Mouse (Mus musculus) midbrain, embryonic 14.5 days (tissue): ENCODE measurements around the gene Xaf1. TPM values are rescaled to one million over a fixed set of nuclear protein-coding genes. Genes with fewer than 3 reads are reported as not detected.

Source experiments
- ATAC-seq: fragments of 200-750 bp; cut with Nextera tagmentation; 2 replicates; pipeline ENCODE4 v1.8.0; 2017; ENCODE audit warnings: moderate number of reproducible peaks, moderate library complexity; ENCODE audit not compliant: low FRiP score, low TSS enrichment
- DNase-seq: peaks from one replicate; pipeline ENCODE4 v3.0.0-alpha.2; 2015
- H3K27ac ChIP-seq: fragments of 300-500 bp; sonication (generic); replicated peaks from 2 replicates; pipeline ENCODE4 v1.5.1; 2014; ENCODE audit warnings: mild to moderate bottlenecking, low read depth, low read length, moderate library complexity
- H3K27me3 ChIP-seq: fragments of 300-500 bp; sonication (generic); 2 replicates; pipeline ENCODE4 v1.6.1; 2014; ENCODE audit warnings: low read length, control low read depth, mixed read lengths; ENCODE audit not compliant: control insufficient read depth, insufficient read depth
- H3K36me3 ChIP-seq: fragments of 300-500 bp; sonication (generic); 2 replicates; pipeline ENCODE4 v1.6.1; 2014; ENCODE audit warnings: low read length, control low read depth; ENCODE audit not compliant: control insufficient read depth, insufficient read depth
- H3K4me1 ChIP-seq: fragments of 300-500 bp; sonication (generic); 2 replicates; pipeline ENCODE4 v1.6.1; 2014; ENCODE audit warnings: mild to moderate bottlenecking, antibody characterized with exemption, low read length, control low read depth; ENCODE audit not compliant: control insufficient read depth, insufficient read depth
- H3K4me2 ChIP-seq: fragments of 300-500 bp; sonication (generic); 2 replicates; pipeline ENCODE4 v1.6.1; 2014; ENCODE audit warnings: mild to moderate bottlenecking, low read length, moderate library complexity
- H3K4me3 ChIP-seq: fragments of 300-500 bp; sonication (generic); replicated peaks from 2 replicates; pipeline ENCODE4 v1.5.1; 2014; ENCODE audit warnings: low read depth, low read length
- H3K9ac ChIP-seq: fragments of 300-500 bp; sonication (generic); replicated peaks from 2 replicates; pipeline ENCODE4 v1.6.1; 2014; ENCODE audit warnings: mild to moderate bottlenecking, low read length, moderate library complexity
- H3K9me3 ChIP-seq: fragments of 300-500 bp; sonication (generic); 2 replicates; pipeline ENCODE4 v1.6.1; 2016; ENCODE audit warnings: low read length, control low read depth, mixed read lengths; ENCODE audit not compliant: control insufficient read depth
- WGBS: fragments of 180-500 bp; shearing (Covaris S2); extraction: QIAGEN DNeasy Blood & Tissue Kit; methylation state at CpG from one replicate; pipeline ENCODE4 v1.1.7; 2014; 5-methylcytosine and 5-hydroxymethylcytosine counted together
- polyA plus RNA-seq: library from polyadenylated mRNA; unstranded; fragments of >200 nt; fragmentation: Nextera tagmentation; extraction: Ambion mirVana; gene quantifications from 2 replicates; pipeline ENCODE4 v1.2.1, GENCODE M21; 2014

Gene Xaf1
- polyA plus RNA-seq, 1 experiment from 2014 or later: 3.3 TPM

DNA sequence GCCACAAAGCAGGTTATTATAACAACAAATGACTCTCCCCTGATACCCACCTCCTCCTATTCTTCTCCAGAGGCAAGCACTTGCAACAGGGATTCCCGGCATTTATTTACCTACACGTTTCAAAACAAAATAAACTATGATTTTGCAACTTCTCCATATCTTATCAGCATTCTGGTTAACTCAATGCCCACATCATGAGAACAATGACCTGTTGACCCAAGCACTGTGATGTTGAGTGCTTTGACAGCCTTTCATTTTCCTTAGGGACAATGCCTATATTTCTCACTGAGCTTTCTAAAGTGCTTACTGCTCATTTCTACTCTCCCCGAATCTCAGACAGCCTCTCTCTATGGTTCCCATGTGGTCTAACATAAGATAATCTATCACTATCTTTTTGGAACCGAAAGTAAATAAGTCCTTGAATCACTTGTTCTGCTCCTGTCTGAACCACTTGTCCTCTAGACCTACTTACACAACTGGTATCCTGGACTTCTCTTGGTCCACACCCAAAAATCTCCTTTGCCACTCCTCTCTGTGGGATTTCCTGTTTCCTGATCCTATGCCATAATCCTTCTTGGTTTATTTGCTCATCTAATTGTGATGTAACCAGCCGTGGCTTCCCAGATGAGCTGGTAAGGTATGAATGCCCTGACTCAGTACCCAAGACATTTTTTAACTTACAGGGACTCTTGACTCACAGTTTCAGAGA lies 20.1 kb upstream of the Xaf1 start:
- ATAC-seq (no peak), DNase-seq (no peak)
- Histone ChIP-seq H3K4me1 (no peaks in the 10 kb centered on the region), H3K27me3 (no peaks in the 10 kb centered on the region), H3K36me3 (no peaks in the 10 kb centered on the region), H3K9me3 (no peaks in the 10 kb centered on the region), H3K9ac (no peak overlapping the region), H3K4me2 (no peak overlapping the region), H3K4me3 (no peak overlapping the region), H3K27ac (no peak overlapping the region)
- WGBS: 89% methylated on average over 5 of the region's 5 CpGs

DNA sequence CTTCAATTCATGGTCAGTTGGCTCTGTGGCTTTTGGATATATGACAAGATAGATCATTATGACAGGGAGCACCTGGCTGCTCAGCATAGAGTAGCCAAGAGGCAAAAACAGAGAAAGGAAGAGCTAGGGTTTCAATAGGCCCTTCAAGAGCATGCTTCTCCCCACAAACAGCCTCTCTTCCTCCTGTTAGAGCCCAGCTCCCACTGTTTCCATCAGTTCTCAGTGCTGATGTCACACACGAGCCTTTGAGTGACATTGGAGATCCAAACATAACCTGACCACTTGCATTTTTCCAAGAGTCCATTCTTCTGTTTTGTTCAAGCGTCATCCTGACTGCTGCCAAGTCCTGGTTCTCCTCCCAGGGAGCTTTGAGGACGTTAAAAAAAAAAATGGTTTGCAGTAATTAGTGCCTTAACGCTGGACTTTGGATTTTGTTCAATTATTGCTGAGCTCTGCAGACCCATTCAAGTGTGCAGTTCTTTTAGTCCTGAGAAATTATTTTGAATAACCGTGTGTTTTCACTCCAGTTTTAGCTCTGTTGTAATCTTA lies 19.5 kb upstream of the Xaf1 start:
- H3K27me3 ChIP-seq: no peaks in the 10 kb centered on the region
- no peak overlapping the region for H3K4me3 ChIP-seq
- no peak overlapping the region for H3K4me2 ChIP-seq
- no peaks in the 10 kb centered on the region for H3K4me1 ChIP-seq
- H3K9me3 ChIP-seq: no peaks in the 10 kb centered on the region
- H3K27ac ChIP-seq: no peak overlapping the region
- H3K9ac ChIP-seq: no peak overlapping the region
- WGBS: 73% methylated on average over 5 of the region's 5 CpGs
- DNase-seq: no peak
- ATAC-seq: no peak
- H3K36me3 ChIP-seq: no peaks in the 10 kb centered on the region

DNA sequence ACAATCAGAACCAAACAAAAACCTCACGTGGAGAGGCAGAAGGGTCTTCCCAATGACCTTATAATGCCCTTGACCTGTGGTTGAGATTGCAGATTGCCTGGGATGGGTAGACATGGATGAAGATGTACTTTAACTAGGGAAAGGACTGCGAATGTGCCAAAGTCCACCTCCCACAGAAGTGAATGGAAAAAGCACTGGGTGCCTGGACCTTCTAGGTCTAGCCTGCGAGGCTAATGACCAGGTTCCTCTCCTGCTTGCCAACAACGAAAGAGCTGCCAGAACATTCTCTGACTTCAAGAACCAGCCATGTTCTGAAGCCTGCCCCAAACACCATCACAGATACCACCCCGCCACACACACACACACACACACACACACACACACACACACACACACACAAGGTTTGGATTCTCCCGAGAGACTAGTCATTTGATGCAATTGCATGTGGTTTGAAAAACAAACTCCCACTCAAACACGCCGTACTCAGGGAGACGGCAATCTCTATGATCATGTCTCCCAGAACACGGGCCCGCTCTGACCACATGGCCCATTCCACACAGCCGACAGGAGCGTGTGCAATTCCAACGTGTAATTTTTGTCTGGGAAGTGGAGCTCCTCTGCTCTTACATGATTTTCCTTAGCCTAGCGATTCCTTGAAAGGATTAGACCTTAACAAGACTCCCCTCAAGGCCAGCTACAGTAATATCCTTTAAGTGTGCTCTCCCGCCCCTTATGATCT lies 17.8 kb upstream of the Xaf1 start:
- H3K36me3 ChIP-seq: no peaks in the 10 kb centered on the region
- no peaks in the 10 kb centered on the region for H3K27me3 ChIP-seq
- no peak overlapping the region for H3K27ac ChIP-seq
- no peak overlapping the region for H3K4me2 ChIP-seq
- no peak overlapping the region for H3K4me3 ChIP-seq
- H3K9me3 ChIP-seq: no peaks in the 10 kb centered on the region
- ATAC-seq (no peak), DNase-seq (no peak)
- no peak overlapping the region for H3K9ac ChIP-seq
- WGBS: 93% methylated on average over 16 of the region's 16 CpGs
- no peaks in the 10 kb centered on the region for H3K4me1 ChIP-seq

DNA sequence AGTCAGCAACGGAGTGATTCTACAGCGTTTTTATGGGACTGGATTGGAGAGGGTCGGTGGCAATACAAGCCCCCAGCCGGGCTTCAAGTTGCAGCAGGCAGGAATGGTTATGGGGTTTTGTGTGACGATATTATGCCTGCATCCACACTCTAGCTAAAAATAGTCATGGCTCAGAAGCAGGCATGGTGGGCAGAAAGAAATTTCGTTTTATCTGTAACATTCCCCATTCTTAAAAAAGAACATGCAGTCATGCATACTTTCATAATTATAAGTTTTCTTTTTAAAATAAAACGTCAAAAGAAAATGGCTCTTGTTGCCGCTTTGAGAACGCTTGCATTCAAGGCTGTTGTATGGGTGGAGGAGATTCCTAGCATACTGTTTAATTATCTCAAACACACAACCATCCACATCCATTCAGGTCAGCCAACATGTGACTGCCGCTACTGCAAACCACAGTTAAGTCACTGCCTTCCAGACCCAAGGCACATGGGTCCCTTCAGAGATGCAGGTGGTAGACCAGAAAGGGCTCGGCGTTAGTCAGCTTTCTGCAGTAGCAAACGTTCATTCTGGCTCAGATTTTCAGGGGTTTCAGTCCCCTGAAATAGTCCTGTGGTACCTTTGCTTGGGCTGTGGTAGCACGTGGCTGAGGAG lies 16.8 kb upstream of the Xaf1 start:
- WGBS: 88% methylated on average over 14 of the region's 14 CpGs
- Histone ChIP-seq H3K4me3 (no peak overlapping the region), H3K27ac (no peak overlapping the region), H3K4me1 (no peaks in the 10 kb centered on the region), H3K9me3 (no peaks in the 10 kb centered on the region), H3K36me3 (no peaks in the 10 kb centered on the region), H3K4me2 (no peak overlapping the region), H3K27me3 (no peaks in the 10 kb centered on the region), H3K9ac (no peak overlapping the region)
- DNase-seq (no peak), ATAC-seq (no peak)

DNA sequence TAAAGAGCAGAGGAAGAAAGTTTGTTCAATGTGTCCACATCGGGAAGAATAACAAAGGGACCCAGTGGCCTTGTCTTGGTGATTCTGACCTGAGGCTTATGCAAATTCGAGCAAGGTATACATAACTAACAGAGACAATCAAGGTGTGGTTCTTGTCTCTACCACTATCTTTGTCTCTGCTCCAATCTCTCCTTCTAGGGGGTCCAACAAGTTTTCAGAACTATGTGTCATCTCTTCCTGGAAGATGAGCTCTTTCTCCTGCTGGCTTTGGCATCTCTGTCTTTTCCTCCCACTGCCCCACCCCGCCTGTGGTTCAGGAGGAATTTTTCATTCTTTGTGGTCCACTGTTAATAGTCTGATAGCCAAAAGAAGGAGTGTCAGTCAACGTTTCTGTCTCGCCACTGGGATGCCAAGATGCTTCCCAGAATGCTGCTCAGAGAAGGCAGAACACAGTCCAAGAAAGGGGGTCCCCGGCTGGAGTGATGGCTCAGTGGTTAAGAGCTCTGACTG lies 15.4 kb upstream of the Xaf1 start:
- H3K9me3 ChIP-seq: no peaks in the 10 kb centered on the region
- H3K4me3 ChIP-seq: no peak overlapping the region
- no peaks in the 10 kb centered on the region for H3K4me1 ChIP-seq
- 81% methylated on average over 6 of the region's 6 CpGs for WGBS
- H3K27ac ChIP-seq: no peak overlapping the region
- no peak overlapping the region for H3K9ac ChIP-seq
- no peaks in the 10 kb centered on the region for H3K27me3 ChIP-seq
- DNase-seq: no peak
- H3K4me2 ChIP-seq: no peak overlapping the region
- H3K36me3 ChIP-seq: no peaks in the 10 kb centered on the region
- ATAC-seq: no peak

DNA sequence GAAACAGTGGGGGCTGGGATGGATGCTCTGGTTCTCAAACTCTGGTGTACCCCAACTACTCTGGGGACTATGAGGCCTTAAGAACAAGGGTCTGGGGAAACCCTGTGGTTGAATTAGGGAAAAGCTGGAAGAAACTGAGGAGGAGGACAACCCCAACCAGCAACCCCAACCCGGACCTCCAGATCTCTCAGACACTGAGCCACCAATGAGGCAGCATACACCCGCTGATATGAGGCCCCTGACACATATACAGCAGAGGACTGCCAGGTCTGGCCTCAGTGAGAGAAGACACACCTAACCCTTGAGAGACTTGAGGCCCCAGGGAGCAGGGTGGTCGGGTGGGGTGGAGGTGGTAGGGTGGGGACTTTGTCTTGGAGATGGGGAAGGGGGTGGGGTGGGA lies 14.8 kb upstream of the Xaf1 start:
- no peaks in the 10 kb centered on the region for H3K9me3 ChIP-seq
- no peaks in the 10 kb centered on the region for H3K4me1 ChIP-seq
- H3K4me3 ChIP-seq: no peak overlapping the region
- no peak overlapping the region for H3K9ac ChIP-seq
- DNase-seq (no peak), ATAC-seq (no peak)
- H3K27me3 ChIP-seq: no peaks in the 10 kb centered on the region
- no peak overlapping the region for H3K4me2 ChIP-seq
- WGBS: 91% methylated on average over 3 of the region's 3 CpGs
- H3K36me3 ChIP-seq: no peaks in the 10 kb centered on the region
- H3K27ac ChIP-seq: no peak overlapping the region

DNA sequence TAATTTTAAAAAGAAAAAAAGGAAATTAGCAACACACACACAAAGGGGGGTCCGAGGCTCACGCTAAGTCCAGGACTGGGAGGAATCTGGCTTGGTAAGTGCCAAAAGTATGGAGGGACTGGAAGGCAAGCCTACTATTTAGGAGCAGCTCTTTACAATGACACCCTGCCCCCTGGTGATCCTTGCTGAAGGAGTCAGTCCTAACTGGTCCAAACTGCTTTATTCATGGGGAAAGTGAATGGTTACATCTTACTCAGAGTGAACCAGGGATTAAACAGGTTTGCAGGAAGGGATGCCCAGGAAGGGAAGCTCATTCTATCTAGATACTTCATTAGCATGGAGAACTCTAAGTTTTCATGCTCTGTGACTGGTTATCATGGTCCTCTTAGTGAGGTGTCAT lies 14.3 kb upstream of the Xaf1 start:
- ATAC-seq: no peak
- H3K36me3 ChIP-seq: no peaks in the 10 kb centered on the region
- no peaks in the 10 kb centered on the region for H3K9me3 ChIP-seq
- no peak for DNase-seq
- no peak overlapping the region for H3K9ac ChIP-seq
- H3K4me2 ChIP-seq: no peak overlapping the region
- H3K4me1 ChIP-seq: no peaks in the 10 kb centered on the region
- no peak overlapping the region for H3K4me3 ChIP-seq
- no peaks in the 10 kb centered on the region for H3K27me3 ChIP-seq
- WGBS: 93% methylated on average over 2 of the region's 2 CpGs
- H3K27ac ChIP-seq: no peak overlapping the region

DNA sequence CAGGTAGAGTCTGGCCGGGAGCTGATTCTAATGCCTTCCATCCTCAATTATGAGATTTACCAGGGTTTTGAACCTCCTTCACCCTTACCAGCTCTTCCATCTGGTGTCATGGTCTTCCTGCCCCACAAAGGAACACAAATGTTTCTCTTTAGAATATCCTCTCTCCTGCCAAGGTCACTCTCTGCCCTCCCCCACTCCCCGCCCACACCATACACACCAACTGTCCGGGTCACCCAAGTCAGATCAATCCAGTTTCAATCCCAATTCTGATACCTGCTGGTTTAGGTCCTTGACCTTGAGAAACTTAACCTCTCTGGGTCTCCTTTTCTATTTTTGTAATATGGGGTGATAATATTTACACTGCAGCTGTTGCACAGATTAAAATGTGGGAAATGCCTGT lies 13.9 kb upstream of the Xaf1 start:
- ATAC-seq (no peak), DNase-seq (no peak)
- Histone ChIP-seq H3K36me3 (no peaks in the 10 kb centered on the region), H3K27ac (no peak overlapping the region), H3K4me3 (no peak overlapping the region), H3K4me1 (no peaks in the 10 kb centered on the region), H3K9me3 (no peaks in the 10 kb centered on the region), H3K27me3 (no peaks in the 10 kb centered on the region), H3K9ac (no peak overlapping the region), H3K4me2 (no peak overlapping the region)
- 92% methylated on average over 3 of the region's 3 CpGs for WGBS
